Mouse (Mus musculus) left cerebral cortex, postnatal 36 days (tissue): ENCODE data around the gene Zbtb44. TPM values are rescaled to one million over a fixed set of nuclear protein-coding genes. Genes with fewer than 3 reads are reported as not detected.

Experiments used
- DNase-seq, 2 experiments: peaks; one replicate each; pipeline ENCODE4 v3.0.0; 2021 to 2022; ENCODE audit warnings: low spot score in 2 of 2, mixed read lengths in 1 of 2
- intact Hi-C: fragments of 180-260 bp; cut with DNase I; formaldehyde crosslinking; loops from one replicate; pipeline ENCODE4 v1.15.1; 2025
- total RNA-seq, 2 experiments: library from RNA; stranded (reverse); gene quantifications; 2 replicates each; pipeline ENCODE4 v1.2.3; 2021

Zbtb44 gene
- total RNA-seq, 2 experiments from 2014 or later: 37.2 to 43.6 TPM

DNA sequence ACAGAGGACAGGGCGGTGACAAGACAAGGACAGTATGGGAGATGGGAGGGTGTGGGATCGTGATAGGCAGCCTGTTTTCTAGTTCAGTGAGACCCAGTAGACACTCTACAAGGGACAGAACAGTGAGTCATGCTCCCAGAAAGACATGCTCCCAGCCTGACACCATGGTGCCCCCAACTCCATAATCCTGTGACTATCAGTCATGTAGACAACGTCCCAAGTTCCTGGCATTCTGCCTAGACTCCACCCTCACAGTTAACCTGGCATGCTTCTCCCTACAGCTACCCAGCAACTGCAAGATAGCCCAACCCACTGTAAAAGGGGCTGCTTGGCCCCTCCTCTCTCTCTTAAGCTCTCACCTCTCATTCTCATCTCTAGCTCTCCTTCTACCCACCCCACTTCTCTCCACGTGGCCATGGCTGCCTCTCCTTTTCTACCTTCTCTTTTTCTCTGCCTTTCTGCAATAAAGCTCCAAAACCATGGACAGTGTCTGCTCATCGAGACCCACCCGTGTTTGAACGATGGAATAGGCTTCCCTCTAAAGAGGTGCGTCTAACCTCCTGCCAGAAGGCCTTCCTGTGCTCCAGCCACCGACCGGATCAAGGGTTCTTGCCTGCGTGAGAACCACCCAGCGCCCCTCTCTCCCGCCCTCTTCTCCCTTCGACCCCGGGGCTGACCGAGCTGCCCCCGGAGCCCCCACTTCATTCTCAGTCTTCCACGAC, 61.8 kb downstream of the Zbtb44 start:
- DNase-seq: no peak
- intact Hi-C loops: no loop called here

DNA sequence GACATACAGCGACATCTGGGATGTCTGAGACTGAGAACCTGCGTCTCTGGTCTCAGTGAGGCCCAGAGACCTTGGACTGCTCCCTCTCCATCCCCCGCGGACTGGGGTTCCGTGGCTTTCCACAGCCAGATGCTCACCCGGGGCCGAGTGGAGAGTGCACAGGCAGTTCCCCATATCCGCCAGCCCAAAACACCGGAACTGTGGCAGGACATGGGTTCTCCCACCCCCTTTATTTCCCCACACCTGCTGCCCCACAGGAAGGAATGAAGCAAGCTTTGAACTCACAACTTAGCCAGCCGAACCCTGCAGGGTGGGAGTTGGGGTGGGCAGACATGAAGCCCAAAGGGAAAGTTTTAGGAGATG, 62.4 kb downstream of the Zbtb44 start:
- DNase-seq: no peak
- intact Hi-C loops: no loop called here

DNA sequence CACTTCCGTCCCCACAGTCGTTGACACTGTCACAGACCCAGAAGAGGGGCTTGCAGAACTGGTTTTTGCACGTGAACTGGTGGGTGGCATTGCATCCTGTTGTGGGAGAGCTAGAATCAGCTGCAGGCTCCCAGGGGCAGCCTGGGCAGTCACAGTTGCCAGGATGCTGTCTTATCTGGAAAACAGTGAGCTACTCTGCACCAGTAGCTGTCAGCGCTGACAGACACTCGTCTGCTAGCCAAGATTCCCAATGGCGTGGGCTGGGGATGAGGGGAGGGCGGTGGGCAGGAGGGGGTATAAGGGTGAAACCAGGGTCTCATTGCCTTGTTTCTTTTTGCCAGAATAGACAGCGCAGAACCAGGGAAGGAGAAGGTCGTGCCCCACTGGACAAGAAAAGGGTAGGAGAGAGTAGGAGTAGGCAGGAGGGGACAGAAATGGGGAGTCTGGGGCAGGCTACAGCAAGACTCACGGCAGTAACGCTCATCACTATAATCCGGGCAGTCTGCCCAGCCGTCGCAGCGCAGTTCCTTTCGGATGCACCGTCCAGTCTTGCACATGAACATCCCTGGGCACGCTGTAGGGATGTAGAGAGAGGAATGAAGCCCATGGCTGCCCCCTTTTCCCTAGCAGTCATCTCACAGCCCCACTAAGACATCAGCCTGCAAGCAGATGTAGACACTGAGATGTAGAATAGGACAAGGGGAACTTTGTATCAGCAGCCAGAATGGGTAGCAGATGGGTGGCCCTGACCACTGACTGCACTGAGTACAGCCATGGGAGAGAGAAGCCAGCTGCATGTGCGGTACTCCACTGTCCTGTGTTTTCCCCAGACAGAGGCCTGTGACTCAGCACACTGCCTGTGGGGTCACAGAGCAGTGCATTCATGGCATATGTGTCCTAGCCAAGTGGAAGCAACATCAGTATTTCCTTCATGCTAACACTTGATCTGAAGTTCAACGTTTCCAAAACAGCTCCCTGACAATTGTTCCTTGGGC, 66.9 kb downstream of the Zbtb44 start:
- DNase-seq: no peak
- intact Hi-C loops: no loop called here

DNA sequence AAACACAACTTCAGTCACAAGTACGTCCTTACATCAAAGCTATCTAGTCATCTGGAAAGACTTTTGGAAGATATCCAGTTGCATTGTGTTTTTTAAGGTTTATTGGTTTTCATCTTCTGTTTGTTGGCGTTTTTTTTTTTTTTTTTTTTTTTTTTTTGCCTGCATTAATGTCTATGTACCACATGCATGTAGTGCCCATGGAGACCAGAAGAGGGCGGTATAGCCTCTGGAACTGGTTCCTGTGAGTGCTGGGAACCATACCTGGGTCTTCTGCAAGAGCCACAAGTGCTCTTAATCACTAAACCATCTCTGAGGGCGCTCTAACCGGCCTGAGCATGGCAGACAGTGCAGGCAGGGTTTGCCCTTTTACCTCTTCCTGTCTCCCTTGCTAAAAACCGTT, 67.7 kb downstream of the Zbtb44 start:
- intact Hi-C loops: no loop called here
- no peak for DNase-seq

DNA sequence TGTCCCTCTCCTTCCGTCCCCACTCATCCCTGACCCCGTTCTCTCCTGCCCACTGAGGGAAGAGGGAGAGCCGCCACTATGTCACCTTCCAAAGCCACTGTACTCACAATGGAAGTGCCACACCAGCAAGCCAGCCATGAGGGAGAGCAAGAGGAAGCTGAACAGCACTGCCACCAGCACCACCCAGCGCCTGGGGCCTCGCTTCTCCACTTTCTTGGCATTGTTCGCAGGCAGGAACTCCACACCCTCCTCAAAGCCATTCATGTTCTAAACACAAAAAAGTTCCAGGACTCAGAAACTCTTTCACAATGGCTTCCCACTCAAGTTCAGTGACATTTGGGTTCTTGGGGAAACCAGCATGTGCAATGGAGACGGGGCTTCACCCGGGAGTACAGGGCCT, 78.0 kb downstream of the Zbtb44 start:
- intact Hi-C loops: no loop called here
- DNase-seq: no peak

DNA sequence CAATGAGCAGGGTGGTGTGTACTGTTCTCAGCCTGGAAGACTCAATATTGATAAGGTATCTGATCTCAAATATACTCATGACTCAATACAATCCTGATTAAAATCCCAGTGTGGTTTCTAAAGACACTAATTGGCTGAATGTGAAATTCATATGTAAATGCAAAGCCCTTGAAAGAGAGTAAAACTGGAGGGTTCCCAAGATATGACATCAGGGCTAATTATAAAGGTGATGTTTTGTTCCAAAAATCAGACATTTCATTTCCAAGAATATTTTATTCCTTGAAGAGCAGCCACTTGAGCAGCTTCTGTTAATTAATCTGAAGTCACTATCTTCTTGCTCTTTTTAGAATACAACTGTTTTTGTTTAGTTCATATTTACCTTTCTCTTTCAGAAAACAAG, 85.1 kb downstream of the Zbtb44 start:
- DNase-seq: no peak
- intact Hi-C loops: no loop called here

DNA sequence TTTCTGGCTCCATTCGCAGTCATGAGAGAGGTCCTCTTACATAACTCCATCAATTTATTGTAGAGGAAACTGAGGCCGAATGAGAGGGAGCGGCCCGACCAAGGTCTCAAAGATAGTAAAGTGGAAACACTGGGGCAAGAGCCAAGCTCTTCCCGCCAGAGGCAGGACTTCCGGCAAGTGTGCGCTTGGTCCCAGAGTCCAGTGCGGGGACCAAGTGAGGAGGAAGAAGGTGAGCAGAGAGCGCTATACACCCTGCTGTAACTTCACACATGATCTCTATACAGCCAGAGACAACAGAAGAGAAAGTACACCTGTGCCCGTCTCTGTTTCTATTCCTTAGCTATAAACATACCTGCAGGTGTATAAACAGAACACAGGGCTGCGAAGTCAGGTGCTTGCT, 86.6 kb downstream of the Zbtb44 start:
- no peak for DNase-seq
- intact Hi-C loops: no loop called here

DNA sequence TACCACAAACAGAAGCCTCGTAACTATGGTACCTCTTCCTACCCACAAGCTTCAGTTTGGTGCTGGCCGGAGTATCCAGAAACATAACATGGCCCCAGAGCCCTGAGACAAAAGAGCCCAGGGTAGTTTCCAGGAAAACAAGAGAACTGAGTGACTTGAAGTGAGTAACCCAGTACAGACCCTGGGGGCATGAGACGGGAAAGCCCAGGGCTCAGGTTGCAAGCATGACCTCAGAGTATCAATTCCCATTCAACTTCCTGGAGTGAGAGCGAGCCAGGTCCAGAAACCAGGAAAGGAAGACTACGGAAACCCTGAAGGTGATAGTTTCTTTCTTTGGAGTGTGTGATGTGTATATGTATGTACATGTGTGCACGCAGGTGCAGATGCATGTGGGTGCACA, 87.0 kb downstream of the Zbtb44 start:
- intact Hi-C loops: no loop called here
- DNase-seq: no peak

DNA sequence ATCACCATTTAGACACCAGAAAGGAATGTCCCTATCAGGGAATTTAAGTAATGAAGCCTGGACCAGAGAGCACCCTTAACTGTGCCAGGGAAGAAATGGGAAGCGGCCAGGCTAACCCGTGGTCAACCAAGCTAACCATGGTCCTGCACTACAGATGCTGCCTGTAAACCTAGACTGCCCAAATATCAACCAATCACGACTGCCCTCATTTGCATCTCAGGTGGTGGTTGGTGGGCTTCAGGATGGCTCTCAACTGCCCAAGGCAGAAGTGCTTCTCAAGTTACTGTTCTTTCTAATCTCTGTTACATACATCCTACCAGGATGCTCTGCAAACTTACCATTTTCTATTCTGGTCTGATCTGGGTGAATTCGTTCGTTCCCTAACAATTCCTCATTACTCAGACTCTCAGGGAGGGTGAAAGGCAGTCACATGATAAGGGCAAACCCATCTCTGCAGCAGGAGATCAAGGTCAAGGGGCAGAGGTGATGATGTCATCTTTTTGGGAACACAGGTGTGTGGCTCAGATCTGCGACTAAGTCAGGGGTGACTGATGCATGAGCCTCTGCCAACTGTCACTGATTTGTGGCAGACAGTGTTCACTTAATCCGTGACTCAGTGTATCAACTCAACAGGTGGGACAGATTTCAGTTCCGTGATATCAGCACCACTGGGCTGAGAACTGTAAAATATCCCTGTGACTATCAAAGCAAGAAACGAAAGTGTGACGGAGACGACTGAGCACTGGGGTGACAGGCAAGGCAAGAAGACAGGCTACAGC, 88.3 kb downstream of the Zbtb44 start:
- no peak for DNase-seq
- intact Hi-C loops: no loop called here

DNA sequence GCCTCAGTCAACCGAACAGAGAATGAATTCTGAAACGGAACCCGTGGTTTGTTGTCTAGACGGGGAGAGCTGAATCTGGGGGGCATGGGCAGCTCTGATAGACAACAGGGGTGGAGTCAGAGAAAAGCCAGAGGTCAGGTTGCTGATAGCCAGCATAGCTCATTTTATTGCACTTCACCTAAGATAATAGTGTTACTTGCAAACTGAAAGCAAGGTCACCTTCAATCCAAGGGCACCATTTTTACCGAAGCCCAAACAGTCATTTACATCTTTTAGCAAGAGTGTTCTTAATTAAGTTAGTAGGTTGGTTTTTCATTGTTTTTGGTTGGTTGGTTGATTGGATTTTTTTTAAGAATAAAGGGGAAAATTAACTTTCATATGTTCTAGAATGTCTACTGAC, 89.0 kb downstream of the Zbtb44 start:
- no peak for DNase-seq
- intact Hi-C loops: no loop called here

DNA sequence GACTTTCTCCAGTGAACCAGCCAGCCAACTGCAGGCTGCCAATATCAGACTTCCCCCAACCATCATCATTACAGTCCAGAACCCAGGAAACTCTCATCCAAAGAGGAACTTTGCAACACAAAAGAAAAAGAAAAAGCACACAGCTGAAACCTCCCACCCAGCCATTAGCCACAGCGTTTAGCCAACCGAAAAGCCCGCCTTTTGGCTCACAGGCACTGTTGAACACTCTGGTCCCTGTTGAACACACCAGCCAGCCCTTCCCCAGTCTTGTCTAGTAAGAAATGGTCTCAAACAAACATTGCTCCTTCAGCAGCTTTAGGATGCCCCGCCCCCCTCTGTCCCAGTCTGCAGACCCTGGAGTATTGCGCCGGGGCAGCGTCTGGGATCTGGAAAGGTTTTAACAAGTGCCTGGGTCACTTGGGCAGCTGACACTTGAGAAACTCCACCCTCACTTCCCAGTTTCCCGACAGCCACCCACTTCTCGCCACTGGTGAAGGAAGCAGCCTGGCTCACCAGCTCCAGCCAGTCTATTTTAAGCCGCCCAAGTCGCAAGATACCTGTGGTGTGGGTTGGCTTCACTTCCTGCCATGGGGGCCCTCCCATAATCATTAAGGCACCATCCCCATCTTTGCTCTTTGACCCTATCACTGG, 89.6 kb downstream of the Zbtb44 start:
- DNase-seq: no peak
- intact Hi-C loops: no loop called here

DNA sequence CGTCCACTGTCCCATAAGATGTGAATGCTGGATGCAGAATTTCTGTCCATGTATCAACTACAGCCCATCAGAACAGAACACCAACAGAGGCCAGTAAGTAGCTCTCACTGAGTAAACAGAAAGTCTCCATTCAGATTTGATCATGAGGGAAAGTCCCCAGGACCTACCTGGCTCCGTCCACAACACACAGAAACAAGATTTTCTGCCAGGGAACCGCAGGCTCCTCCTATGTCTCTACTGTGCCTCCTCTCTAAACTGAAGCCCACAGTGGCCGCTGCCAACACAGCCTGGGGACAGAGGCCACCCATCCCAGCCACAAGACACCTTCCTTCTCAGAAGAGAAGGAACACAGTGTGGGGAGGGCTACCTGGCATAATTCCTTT, 90.1 kb downstream of the Zbtb44 start:
- intact Hi-C loops: no loop called here
- DNase-seq: no peak

DNA sequence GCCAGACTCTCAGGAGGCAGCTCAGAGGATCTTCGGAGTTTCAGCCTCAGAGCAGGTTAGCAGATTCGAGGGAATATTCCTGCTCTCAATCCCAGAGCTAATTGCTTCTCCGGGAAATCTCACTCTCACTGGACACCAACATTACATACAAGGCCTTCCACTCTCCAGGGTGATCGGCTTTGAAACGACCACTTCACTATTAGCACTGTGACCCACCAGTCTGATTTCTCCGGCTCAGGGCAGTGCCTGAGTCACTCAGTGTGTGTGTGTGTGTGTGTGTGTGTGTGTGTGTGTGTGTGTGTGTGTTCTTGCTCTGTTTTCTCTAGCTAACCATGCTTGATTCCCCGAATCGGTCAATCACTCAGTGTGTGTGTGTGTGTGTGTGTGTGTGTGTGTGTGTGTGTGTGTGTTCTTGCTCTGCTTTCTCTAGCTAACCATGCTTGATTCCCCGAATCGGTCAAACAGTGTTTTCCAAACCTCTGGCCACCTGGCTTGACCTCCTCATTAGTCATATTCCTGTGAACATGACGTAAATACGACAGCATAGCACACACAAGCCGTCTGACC, 92.1 kb downstream of the Zbtb44 start:
- DNase-seq: no peak
- intact Hi-C loops: no loop called here

Other genes starting within 250 kb of the Zbtb44 start
- gene Adamts15, start 108.2 kb upstream of the Zbtb44 start, total RNA-seq: 1 to 10 TPM; 4.7 to 6.4 TPM
- 1 to 10 TPM; 4.0 to 4.1 TPM for gene Adamts8, start 88.1 kb upstream of the Zbtb44 start, total RNA-seq
- gene St14, start 101.2 kb downstream of the Zbtb44 start, total RNA-seq: under 1 TPM; 0.49 to 0.93 TPM
- 100 to 1,000 TPM; 563 to 569 TPM for gene Aplp2, start 181.2 kb downstream of the Zbtb44 start, total RNA-seq
- 10 to 100 TPM; 17.1 to 24.3 TPM for gene Prdm10, start 249.9 kb downstream of the Zbtb44 start, total RNA-seq